Mouse (Mus musculus) MEL (cell line): Measurements from ENCODE around the gene Doc2g.

Source experiments
- CTCF ChIP-seq, 3 experiments: IDR thresholded peaks in 2 of 3; conservative IDR thresholded peaks in 1 of 3; 2 replicates each; pipeline ENCODE4 v1.5.1; 2011 to 2012; ENCODE audit warnings: low read length in 3 of 3, low read depth in 2 of 3, mild to moderate bottlenecking in 2 of 3, improper control_type of control experiment in 1 of 3, inconsistent platforms in 1 of 3, mixed read lengths in 1 of 3, moderate library complexity in 1 of 3; ENCODE audit not compliant: control insufficient read depth in 1 of 3, insufficient read depth in 1 of 3, poor library complexity in 1 of 3, severe bottlenecking in 1 of 3
- E2F4 ChIP-seq: IDR thresholded peaks from 2 replicates; pipeline ENCODE4 v1.6.1; 2011; ENCODE audit warnings: low read depth, low read length, improper control_type of control experiment, borderline replicate concordance
- JUND ChIP-seq: IDR thresholded peaks from 2 replicates; pipeline ENCODE4 v1.6.1; 2011; ENCODE audit warnings: low read depth, mild to moderate bottlenecking, improper control_type of control experiment, low read length
- MAFK ChIP-seq: IDR thresholded peaks from 2 replicates; pipeline ENCODE4 v1.6.1; 2011; ENCODE audit warnings: low read depth, mild to moderate bottlenecking, low read length, improper control_type of control experiment, borderline replicate concordance
- MAX ChIP-seq: IDR thresholded peaks from 2 replicates; pipeline ENCODE4 v1.6.1; 2011; ENCODE audit warnings: low read length, improper control_type of control experiment
- MEF2A ChIP-seq: IDR thresholded peaks from 2 replicates; pipeline ENCODE4 v1.6.1; 2014; ENCODE audit warnings: low read depth, mild to moderate bottlenecking, inconsistent platforms, low read length, improper control_type of control experiment; ENCODE audit not compliant: poor library complexity, insufficient replicate concordance, severe bottlenecking; ENCODE audit errors: extremely low read depth
- MYC ChIP-seq: IDR thresholded peaks from 2 replicates; pipeline ENCODE4 v1.6.1; 2011; ENCODE audit warnings: low read depth, mild to moderate bottlenecking, low read length, improper control_type of control experiment, moderate library complexity
- POLR2A ChIP-seq, 2 experiments: IDR thresholded peaks; 2 replicates each; pipeline ENCODE4 v1.6.1; 2011 to 2012; ENCODE audit warnings: low read length in 2 of 2, mild to moderate bottlenecking in 2 of 2, control low read depth in 1 of 2, improper control_type of control experiment in 1 of 2, low read depth in 1 of 2, moderate library complexity in 1 of 2; ENCODE audit not compliant: control insufficient read depth in 1 of 2, insufficient read depth in 1 of 2, poor library complexity in 1 of 2
- RAD21 ChIP-seq: IDR thresholded peaks from 2 replicates; pipeline ENCODE4 v1.6.1; 2011; ENCODE audit warnings: mild to moderate bottlenecking, low read depth, low read length, improper control_type of control experiment
- SMC3 ChIP-seq: IDR thresholded peaks from 2 replicates; pipeline ENCODE4 v1.6.1; 2011; ENCODE audit warnings: low read depth, low read length, improper control_type of control experiment
- UBTF ChIP-seq: IDR thresholded peaks from 2 replicates; pipeline ENCODE4 v1.6.1; 2012; ENCODE audit warnings: low read depth, mild to moderate bottlenecking, inconsistent platforms, low read length, improper control_type of control experiment, moderate library complexity, borderline replicate concordance; ENCODE audit not compliant: insufficient read depth
- ZC3H11A ChIP-seq: IDR thresholded peaks from 2 replicates; pipeline ENCODE4 v1.6.1; 2012; ENCODE audit warnings: low read depth, mild to moderate bottlenecking, inconsistent platforms, low read length, improper control_type of control experiment
- ZKSCAN1 ChIP-seq: IDR thresholded peaks from 2 replicates; pipeline ENCODE4 v1.6.1; 2012; ENCODE audit warnings: low read depth, mild to moderate bottlenecking, inconsistent platforms, low read length, improper control_type of control experiment, moderate library complexity
- ZMIZ1 ChIP-seq: IDR thresholded peaks from 2 replicates; pipeline ENCODE4 v1.6.1; 2012; ENCODE audit warnings: low read depth, mild to moderate bottlenecking, inconsistent platforms, low read length, improper control_type of control experiment, moderate library complexity

DNA sequence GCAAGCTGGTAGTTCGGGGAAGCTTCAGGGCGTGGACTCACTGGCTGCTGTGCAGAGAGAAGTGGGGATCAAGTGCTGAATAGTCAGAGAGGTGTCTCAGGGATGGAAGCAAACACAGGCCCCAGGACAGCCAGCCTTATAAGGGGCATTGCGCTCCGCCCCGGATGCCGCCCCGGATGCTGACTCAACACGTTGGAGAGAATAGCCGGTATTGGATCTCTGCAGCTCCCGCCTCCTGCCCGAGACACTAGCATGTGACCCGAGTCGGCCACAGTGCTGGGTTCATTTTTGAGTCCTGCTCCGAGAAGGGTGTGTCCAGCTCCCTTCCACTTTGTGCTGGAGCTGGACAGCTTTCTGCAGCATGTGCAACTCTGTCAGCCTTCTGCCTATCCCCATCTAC lies 39.0 kb downstream of the Doc2g start:
- TF ChIP-seq POLR2A (IDR thresholded peaks at IDR 0.05; ENCODE audit: control insufficient read depth in 1 of 2, insufficient read depth in 1 of 2, low read depth in 1 of 2, low read length in 2 of 2, poor library complexity in 1 of 2) (no peak), CTCF (IDR thresholded peaks at IDR 0.05 in 2 of 3, conservative IDR thresholded peaks at IDR 0.05 in 1 of 3; ENCODE audit: control insufficient read depth in 1 of 3, insufficient read depth in 1 of 3, low read depth in 2 of 3, low read length in 3 of 3, poor library complexity in 1 of 3, severe bottlenecking in 1 of 3) (no peak), UBTF (no peak), ZMIZ1 (no peak), MYC (no peak), RAD21 (no peak), ZC3H11A (no peak), JUND (no peak), SMC3 (no peak), ZKSCAN1 (no peak), E2F4 (no peak), MAFK (no peak), MEF2A (no peak), MAX (no peak)
